Mouse (Mus musculus) spleen, adult 2 months (tissue): ENCODE data around the gene Dapp1. TPM values are rescaled to one million over a fixed set of nuclear protein-coding genes. Genes with fewer than 3 reads are reported as not detected.

Source experiments
- DNase-seq, 2 experiments: peaks; one replicate each; pipeline versions ENCODE4 v3.0.0 to v3.0.0-alpha.2; 2012 to 2021; ENCODE audit warnings: low spot score in 2 of 2, low read depth in 1 of 2
- H3K27ac ChIP-seq: fragments of 200-500 bp; 2 replicates; pipeline ENCODE4 v1.5.1; 2012; ENCODE audit warnings: low read length, inconsistent platforms; ENCODE audit not compliant: insufficient read depth
- H3K27me3 ChIP-seq: fragments of 200-500 bp; 2 replicates; pipeline ENCODE4 v1.6.1; 2012; ENCODE audit warnings: mild to moderate bottlenecking, moderate library complexity, low read length, inconsistent platforms; ENCODE audit not compliant: control insufficient read depth, insufficient read depth
- H3K36me3 ChIP-seq: fragments of 200-500 bp; 2 replicates; pipeline ENCODE4 v1.6.1; 2012; ENCODE audit warnings: mild to moderate bottlenecking, low read length, inconsistent platforms; ENCODE audit not compliant: control insufficient read depth, insufficient read depth
- H3K4me1 ChIP-seq: fragments of 200-500 bp; 2 replicates; pipeline ENCODE4 v1.6.1; 2011; ENCODE audit warnings: inconsistent platforms; ENCODE audit not compliant: control insufficient read depth, insufficient read depth, insufficient read length
- H3K4me3 ChIP-seq: fragments of 200-500 bp; 2 replicates; pipeline ENCODE4 v1.5.1; 2011; ENCODE audit warnings: mild to moderate bottlenecking, inconsistent platforms; ENCODE audit not compliant: insufficient read depth, insufficient read length; ENCODE audit errors: extremely low read depth
- CTCF ChIP-seq: fragments of 200-500 bp; IDR thresholded peaks from 2 replicates; pipeline ENCODE4 v1.5.1; 2011; ENCODE audit warnings: mild to moderate bottlenecking, inconsistent platforms; ENCODE audit not compliant: insufficient read depth, insufficient read length, insufficient replicate concordance; ENCODE audit errors: extremely low read depth
- POLR2A ChIP-seq: fragments of 200-500 bp; IDR thresholded peaks from 2 replicates; pipeline ENCODE4 v1.6.1; 2011; ENCODE audit warnings: low read depth, low read length, inconsistent platforms
- WGBS: fragments of 180-500 bp; shearing (Covaris S2); methylation state at CpG from one replicate; pipeline ENCODE4 v1.1.7; 2018; 5-methylcytosine and 5-hydroxymethylcytosine counted together
- polyA plus RNA-seq: library from polyadenylated mRNA; depleted of rRNA; stranded (reverse); fragments of >200 nt; gene quantifications from 2 replicates; pipeline ENCODE4 v1.2.3, GENCODE M21; 2012

Dapp1 gene
- polyA plus RNA-seq, 1 experiment, result 11.9 TPM

- Histone ChIP-seq H3K27me3 (no peaks in the 10 kb centered on the region), H3K4me3 (no peak overlapping the region), H3K36me3 (no peaks in the 10 kb centered on the region), H3K4me1 (no peaks in the 10 kb centered on the region), H3K27ac (no peak overlapping the region)
- WGBS, result 27% methylated on average over 5 of the region's 5 CpGs
- DNase-seq, result peak; percentile 13 to 40
- TF ChIP-seq CTCF (peak; percentile 17; the same call in 1 of the 2 replicates), POLR2A (no peak)
These were observed 11.0 kb upstream of the Dapp1 start for GRCm38 (mm10) chr3:137992366-137992765.

GRCm38 (mm10) chr3:137991183-137991582 is 9.8 kb upstream of the Dapp1 start:
- no peaks in the 10 kb centered on the region for H3K27me3 ChIP-seq
- 8% methylated on average over 11 of the region's 11 CpGs for WGBS
- TF ChIP-seq POLR2A, result no peak
- TF ChIP-seq CTCF, result peak; percentile 95; the same call in 1 of the 2 replicates
- H3K27ac ChIP-seq, result no peak overlapping the region
- DNase-seq, result peak; percentile 86 to 89
- H3K4me1 ChIP-seq, result no peaks in the 10 kb centered on the region
- no peak overlapping the region for H3K4me3 ChIP-seq
- H3K36me3 ChIP-seq, result no peaks in the 10 kb centered on the region

- WGBS, result 93% methylated on average over 9 of the region's 9 CpGs
- H3K4me1 ChIP-seq, result no peaks in the 10 kb centered on the region
- TF ChIP-seq POLR2A (no peak), CTCF (no peak)
- no peak for DNase-seq
- H3K27ac ChIP-seq, result no peak overlapping the region
- no peak overlapping the region for H3K4me3 ChIP-seq
- H3K27me3 ChIP-seq, result no peaks in the 10 kb centered on the region
- H3K36me3 ChIP-seq, result no peaks in the 10 kb centered on the region
These were observed 8.1 kb upstream of the Dapp1 start for GRCm38 (mm10) chr3:137989405-137989804.

DNA sequence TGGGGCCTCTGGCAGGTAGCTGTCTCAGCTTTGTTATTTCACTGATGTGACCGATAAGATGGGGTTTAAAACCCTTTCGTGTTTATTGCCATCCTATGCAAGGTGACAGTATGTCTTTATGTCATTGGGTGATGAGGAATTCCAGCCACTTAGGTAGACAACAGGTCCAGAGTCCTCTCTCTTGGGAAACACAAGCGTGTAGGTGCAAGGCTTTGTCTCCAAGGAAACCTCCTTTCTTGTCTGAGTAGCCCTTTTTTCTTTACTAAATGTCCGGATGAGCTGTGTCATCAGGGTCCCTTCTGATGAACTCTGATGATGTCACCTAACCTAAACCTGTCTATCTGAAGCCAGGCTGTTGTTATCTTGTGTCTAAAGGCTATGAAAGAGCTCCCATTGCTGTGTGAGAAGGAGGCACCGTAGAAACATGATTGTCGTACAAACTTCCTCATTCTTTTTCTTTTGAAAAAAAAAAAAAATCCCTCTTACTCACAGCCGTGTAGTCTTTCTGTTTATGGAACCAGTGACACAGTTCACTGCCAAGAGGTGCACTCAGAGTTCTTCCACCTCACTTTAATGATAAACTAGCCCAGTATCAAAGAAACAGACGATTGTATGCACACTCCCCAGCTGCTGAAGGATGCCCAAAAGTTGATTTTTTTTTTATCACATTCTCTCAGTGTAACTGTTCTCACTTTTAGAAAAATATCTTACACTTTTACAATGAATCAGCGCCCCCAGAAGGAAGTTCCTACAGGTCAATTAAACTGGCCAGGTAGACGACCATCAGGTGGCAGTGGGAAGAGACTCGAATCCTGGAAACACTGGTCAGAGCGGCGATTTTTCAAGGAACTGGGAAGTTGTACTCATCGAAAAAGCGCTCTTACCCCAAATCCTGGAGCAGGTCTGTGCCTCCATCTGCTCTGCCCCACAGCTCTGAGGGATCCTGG is 637 bp downstream of the Dapp1 start:
- peak overlapping the region; percentile 96 for H3K4me3 ChIP-seq
- no peaks in the 10 kb centered on the region for H3K27me3 ChIP-seq
- peaks cover 8% of the 10 kb centered on the region for H3K36me3 ChIP-seq
- TF ChIP-seq POLR2A (no peak; the same call in 1 of the 2 replicates), CTCF (no peak)
- peak; percentile 11 to 42 for DNase-seq
- peaks cover 2% of the 10 kb centered on the region; the same call in 1 of the 2 replicates for H3K4me1 ChIP-seq
- 2% methylated on average over 15 of the region's 15 CpGs for WGBS
- peak overlapping the region; percentile 98 for H3K27ac ChIP-seq

DNA sequence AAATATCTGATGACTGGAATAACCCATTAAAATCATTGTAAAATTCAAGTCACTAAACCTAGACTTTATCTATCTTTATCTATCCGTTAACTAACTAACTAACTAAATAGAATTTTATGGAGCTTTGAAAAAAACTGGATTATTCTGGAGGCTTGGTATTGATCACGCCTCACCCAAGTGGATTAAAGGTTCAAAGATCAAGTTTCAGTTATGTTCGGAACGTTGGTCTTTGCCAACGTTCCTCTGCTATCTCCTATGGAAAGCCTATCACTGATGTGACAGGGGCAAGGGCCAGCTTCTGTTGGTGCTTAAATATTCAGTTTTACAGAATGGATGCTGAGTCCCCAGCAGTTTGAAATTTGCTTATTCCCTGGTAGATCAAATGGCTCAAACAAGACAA is 3.1 kb downstream of the Dapp1 start:
- Histone ChIP-seq H3K36me3 (peaks cover 11% of the 10 kb centered on the region), H3K4me1 (peaks cover 4% of the 10 kb centered on the region; the same call in 1 of the 2 replicates)

DNA sequence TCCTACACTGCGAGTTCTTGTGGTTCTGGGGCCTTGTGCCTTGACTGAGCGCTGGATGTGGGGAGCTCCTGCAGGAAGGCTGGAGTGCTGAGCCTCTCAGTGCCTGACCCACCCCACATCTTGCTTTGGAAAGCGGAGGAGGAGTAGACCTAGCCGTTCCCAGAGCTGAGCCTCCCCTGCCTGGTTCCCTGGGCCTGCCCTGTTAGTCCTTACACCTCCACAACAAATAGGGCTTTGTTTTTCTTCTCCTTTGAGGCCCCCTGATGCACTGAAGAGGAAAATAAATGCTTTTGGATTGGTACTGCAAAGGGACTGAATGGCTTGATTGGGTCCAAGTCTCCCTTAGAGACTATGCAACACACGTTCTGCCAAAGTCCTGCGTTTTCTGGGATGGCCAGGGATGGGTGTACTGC is 3.7 kb downstream of the Dapp1 start:
- Histone ChIP-seq H3K4me1 (peaks cover 4% of the 10 kb centered on the region; the same call in 1 of the 2 replicates), H3K27me3 (no peaks in the 10 kb centered on the region), H3K36me3 (peaks cover 11% of the 10 kb centered on the region), H3K4me3 (no peak overlapping the region), H3K27ac (no peak overlapping the region)
- 70% methylated on average over 6 of the region's 6 CpGs for WGBS
- DNase-seq, result no peak
- TF ChIP-seq CTCF, result no peak
- TF ChIP-seq POLR2A, result no peak

More for the DNA sequence above, 3.1 kb downstream of the Dapp1 start:
- no peaks in the 10 kb centered on the region for H3K27me3 ChIP-seq
- TF ChIP-seq POLR2A, result no peak
- no peak for TF ChIP-seq CTCF
- no peak overlapping the region for H3K4me3 ChIP-seq
- WGBS, result 62% methylated on average over 5 of the region's 5 CpGs
- H3K27ac ChIP-seq, result no peak overlapping the region
- no peak for DNase-seq
